Mouse (Mus musculus) liver, postnatal 0 days (tissue): ENCODE data around the gene Rrad.

Experiments used
- CTCF ChIP-seq: sonication (generic); IDR thresholded peaks from 2 replicates; pipeline ENCODE4 v1.5.1; 2016; ENCODE audit warnings: antibody characterized with exemption, low read depth
- EP300 ChIP-seq: IDR thresholded peaks from 2 replicates; pipeline ENCODE4 v1.6.1; 2016; ENCODE audit warnings: antibody characterized with exemption, low read depth, mild to moderate bottlenecking

GRCm38 (mm10) chr8:104602468-104603244 lies 28.5 kb downstream of the Rrad start:
- no peak for TF ChIP-seq EP300
- TF ChIP-seq CTCF: peak; percentile 94
